Mouse (Mus musculus) heart, embryonic 10.5 days (tissue): ENCODE results near the gene Rnf169. TPM values are rescaled to one million over a fixed set of nuclear protein-coding genes. Genes with fewer than 3 reads are reported as not detected.
A peak's percentile ranks its signal among the peaks of the same experiment; 100 is the strongest.

Source experiments
- DNase-seq: peaks from one replicate; pipeline ENCODE4 v3.0.0-alpha.2; 2017; ENCODE audit warnings: low spot score
- H3K27ac ChIP-seq: fragments of 300-500 bp; sonication (generic); 2 replicates; pipeline ENCODE4 v1.5.1; 2016; ENCODE audit warnings: mild to moderate bottlenecking
- H3K27me3 ChIP-seq: fragments of 300-500 bp; sonication (generic); 2 replicates; pipeline ENCODE4 v1.6.1; 2016; ENCODE audit warnings: mild to moderate bottlenecking; ENCODE audit not compliant: poor library complexity, insufficient read depth, severe bottlenecking
- H3K36me3 ChIP-seq: fragments of 300-500 bp; sonication (generic); 2 replicates; pipeline ENCODE4 v1.6.1; 2016; ENCODE audit warnings: mild to moderate bottlenecking, moderate library complexity
- H3K4me1 ChIP-seq: fragments of 300-500 bp; sonication (generic); 2 replicates; pipeline ENCODE4 v1.6.1; 2016; ENCODE audit warnings: mild to moderate bottlenecking
- H3K4me3 ChIP-seq: fragments of 300-500 bp; sonication (generic); 2 replicates; pipeline ENCODE4 v1.5.1; 2016; ENCODE audit warnings: mild to moderate bottlenecking, moderate library complexity
- H3K9me3 ChIP-seq: fragments of 300-500 bp; sonication (generic); 2 replicates; pipeline ENCODE4 v1.6.1; 2016; ENCODE audit warnings: mild to moderate bottlenecking, moderate library complexity
- WGBS: fragments of 180-500 bp; shearing (Covaris S2); methylation state at CpG from one replicate; pipeline ENCODE4 v1.1.7; 2016; 5-methylcytosine and 5-hydroxymethylcytosine counted together
- polyA plus RNA-seq: library from polyadenylated mRNA; unstranded; fragments of >200 nt; fragmentation: Nextera tagmentation; extraction: Ambion mirVana; gene quantifications from 2 replicates; pipeline ENCODE4 v1.2.1, GENCODE M21; 2016

Gene Rnf169
- polyA plus RNA-seq, 1 experiment from 2014 or later, result 4.3 TPM

DNA sequence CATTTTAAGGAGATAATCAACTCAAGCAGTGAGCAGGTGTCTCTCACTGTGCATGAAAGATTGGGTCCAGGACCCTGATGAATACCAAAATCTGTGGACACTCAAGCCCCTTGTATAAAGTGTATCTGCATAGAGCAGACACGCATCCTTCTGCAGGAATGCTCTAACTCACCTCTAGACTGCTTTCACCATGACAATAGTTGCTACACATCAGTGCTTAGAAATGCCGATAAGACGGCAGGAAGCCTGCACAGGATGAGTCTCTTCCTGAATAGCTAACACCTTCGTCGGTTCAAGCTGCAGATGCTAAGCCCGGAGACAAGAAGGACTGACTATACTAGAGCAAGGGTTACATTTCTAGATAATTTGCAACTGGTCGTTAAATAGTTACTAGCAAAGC is 14.9 kb upstream of the Rnf169 start:
- Histone ChIP-seq H3K27ac (no peak overlapping the region), H3K4me1 (no peaks in the 10 kb centered on the region), H3K9me3 (no peaks in the 10 kb centered on the region), H3K36me3 (no peaks in the 10 kb centered on the region), H3K4me3 (no peak overlapping the region), H3K27me3 (no peaks in the 10 kb centered on the region; the same call in 1 of the 2 replicates)
- DNase-seq, result no peak
- WGBS, result 61% methylated on average over 7 of the region's 7 CpGs

DNA sequence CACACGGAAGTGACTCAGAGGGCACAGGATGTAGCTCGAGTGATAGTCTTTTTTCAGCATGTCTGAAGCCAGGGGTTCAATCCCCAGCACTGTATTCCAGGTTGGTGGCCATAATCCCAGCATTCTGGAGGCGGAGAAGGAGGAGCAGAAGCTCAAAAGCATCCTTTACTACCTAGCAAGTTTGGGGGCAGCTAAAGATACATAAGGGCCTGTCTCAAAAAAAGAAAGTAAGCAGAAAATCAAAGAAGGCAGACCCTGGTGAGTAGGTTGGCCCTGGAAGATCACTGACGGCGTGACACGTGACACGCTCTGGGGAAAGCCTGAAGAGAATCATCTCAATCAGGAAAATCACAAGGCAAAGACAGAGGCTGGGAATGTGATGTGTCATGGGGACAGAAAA is 12.9 kb upstream of the Rnf169 start:
- WGBS, result 85% methylated on average over 7 of the region's 7 CpGs
- Histone ChIP-seq H3K4me3 (no peak overlapping the region), H3K4me1 (no peaks in the 10 kb centered on the region), H3K27ac (no peak overlapping the region), H3K9me3 (no peaks in the 10 kb centered on the region), H3K27me3 (no peaks in the 10 kb centered on the region), H3K36me3 (no peaks in the 10 kb centered on the region)
- no peak for DNase-seq

DNA sequence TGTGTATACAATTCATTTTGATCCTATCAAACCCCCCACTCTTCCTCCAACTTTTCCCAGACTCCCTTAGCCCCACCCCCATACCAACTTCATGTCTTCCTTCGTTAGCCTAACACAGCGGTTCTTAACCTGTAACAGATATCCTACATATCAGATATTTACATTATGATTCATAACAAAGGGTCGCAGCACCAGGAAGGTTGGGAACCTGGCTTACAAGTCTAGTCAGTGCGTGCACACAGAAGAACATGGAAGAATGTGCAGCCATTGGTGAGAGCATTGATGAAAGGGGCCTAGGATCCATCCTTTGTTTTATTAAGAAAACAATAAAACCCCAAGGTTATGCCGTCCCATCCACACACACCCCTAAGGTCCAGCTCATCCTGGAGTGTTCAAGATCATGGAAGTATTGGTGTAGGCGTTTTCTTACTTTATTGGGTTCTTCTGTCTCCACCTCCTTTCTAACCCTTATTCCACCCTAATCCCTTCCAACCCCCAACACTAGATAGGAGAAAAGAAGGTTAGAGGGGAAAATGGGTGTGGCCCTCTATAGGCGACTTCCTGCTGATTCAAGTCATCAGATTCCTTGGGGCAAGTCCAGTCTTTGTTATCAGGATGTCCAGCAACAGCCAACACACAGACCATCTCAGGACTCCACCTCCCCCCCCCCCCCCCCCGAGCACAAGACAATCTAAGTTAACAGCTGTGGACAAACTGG is 10.9 kb upstream of the Rnf169 start:
- Histone ChIP-seq H3K36me3 (no peaks in the 10 kb centered on the region), H3K4me1 (no peaks in the 10 kb centered on the region), H3K9me3 (no peaks in the 10 kb centered on the region), H3K27ac (no peak overlapping the region), H3K4me3 (no peak overlapping the region), H3K27me3 (peaks cover 12% of the 10 kb centered on the region; the same call in 1 of the 2 replicates)
- 73% methylated on average over 8 of the region's 8 CpGs for WGBS
- DNase-seq, result no peak

DNA sequence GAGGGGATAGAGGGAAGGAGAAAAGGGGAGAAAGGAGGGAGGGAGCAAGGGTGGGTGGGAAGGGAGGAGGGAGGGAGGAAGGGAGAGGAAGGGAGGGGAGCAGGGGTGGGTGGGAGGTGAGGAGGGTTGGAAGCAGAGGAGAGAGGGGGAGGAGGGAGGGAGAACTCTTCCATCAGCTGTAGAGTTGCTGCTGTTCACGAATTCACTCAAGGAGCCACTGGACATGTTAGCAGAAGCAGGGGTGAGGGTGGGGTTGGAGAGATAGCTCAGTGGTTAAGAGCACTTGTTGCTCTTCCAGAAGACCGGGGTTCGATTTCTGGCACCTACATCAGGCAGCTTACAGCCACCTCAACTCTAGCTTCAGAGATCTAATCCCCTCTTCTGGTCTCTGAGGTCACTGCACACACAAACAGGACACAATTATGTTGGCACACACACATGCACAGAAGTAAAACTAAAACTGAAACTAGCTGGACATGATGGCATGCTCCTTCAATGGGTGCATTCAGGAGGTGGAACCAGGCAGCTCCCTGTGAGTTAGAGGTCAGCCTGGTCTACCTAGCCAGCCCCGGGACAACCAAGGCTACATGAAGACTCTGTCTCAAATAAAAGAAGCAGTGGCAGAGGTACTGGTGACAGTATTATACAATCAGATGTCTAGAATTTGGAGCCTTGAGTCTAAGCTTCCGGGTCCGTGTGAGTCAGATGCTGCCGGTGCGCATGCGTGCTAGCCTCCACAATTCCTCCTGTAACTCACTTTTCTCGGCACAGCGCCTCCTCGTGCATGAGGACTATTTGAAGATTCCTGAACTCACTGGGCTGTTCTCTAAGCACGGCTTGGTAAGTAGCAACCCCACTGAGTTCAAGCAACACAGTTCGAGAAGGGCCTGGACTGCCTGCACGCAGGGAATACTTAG is 9.9 kb upstream of the Rnf169 start:
- Histone ChIP-seq H3K27me3 (peaks cover 12% of the 10 kb centered on the region; the same call in 1 of the 2 replicates), H3K4me3 (no peak overlapping the region), H3K9me3 (no peaks in the 10 kb centered on the region), H3K4me1 (no peaks in the 10 kb centered on the region), H3K36me3 (no peaks in the 10 kb centered on the region), H3K27ac (no peak overlapping the region)
- 59% methylated on average over 15 of the region's 15 CpGs for WGBS
- DNase-seq, result no peak

DNA sequence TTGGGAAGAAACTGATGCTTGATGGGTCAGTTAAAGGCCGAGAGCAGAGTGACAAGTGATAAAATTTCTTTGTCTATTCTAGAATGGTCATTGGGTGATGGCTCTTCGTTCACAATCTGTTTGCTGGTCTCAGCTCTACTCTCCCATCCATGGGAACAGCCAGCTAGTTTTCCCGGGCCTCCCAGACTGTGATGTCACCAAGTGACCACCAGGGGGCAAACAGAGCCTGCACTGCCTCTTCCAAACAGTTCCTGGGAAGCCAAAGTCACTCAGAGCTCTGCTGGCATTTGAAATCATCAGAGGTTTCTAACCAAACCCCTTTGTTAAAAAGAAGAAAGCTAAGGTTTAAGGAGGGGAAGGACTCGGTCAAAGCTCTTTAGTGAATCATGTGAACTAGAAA is 8.5 kb upstream of the Rnf169 start:
- Histone ChIP-seq H3K4me3 (no peak overlapping the region), H3K36me3 (no peaks in the 10 kb centered on the region)
- WGBS, result 3% methylated on average over 4 of the region's 4 CpGs

DNA sequence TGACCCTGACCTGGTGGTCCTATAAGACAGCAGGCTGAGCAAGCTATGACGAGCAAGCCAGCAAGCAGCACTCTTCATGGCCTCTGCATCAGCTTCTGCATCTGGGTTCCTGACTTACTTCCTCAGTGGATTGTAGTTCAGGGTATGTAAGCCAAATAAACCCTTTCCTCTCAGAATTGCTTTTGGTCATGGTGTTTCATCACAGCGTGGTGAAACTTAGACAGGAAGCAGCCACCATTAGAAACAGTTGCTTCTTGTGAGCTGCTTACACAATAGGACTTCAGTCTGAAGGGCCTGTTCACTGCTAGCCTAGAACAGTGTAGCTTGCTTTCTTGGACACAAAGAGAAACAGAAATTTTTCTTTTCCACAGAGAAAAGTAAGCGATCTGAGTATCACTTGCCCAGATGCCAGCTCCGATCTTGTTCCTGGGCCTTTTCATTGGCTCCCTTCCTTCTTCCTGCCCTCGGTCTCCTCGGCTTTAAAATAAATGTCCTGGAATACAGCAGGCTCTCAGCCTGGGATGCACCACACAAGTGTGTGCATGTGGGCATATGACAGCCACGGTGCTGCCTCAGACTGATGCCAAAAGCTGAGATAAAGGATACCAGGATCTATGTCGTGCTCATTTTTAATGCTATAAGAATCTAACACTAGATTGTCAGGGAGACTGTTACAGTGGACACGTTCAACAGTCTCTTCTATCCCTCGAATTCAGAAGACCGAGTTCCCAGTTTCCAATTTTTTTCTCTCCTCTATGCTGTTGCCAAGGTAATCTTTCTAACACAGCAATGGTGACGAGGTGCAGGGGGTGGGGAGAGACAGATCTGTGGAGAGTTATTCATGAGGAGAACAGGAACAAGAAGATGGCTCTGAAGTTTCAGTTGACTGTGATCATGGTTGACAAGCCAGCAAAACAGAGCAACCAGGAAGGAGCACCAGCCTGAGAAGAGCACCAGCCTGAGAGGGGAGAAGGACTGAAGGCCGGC is 2.3 kb upstream of the Rnf169 start:
- H3K36me3 ChIP-seq, result no peaks in the 10 kb centered on the region
- H3K4me1 ChIP-seq, result peaks cover 18% of the 10 kb centered on the region
- DNase-seq, result no peak
- no peaks in the 10 kb centered on the region for H3K9me3 ChIP-seq
- WGBS, result 82% methylated on average over 13 of the region's 13 CpGs
- no peak overlapping the region for H3K4me3 ChIP-seq
- no peak overlapping the region for H3K27ac ChIP-seq
- peaks cover 17% of the 10 kb centered on the region; the same call in 1 of the 2 replicates for H3K27me3 ChIP-seq

More for the DNA sequence above, 8.5 kb upstream of the Rnf169 start:
- DNase-seq, result peak; percentile 90
- no peaks in the 10 kb centered on the region for H3K4me1 ChIP-seq
- no peak overlapping the region for H3K27ac ChIP-seq
- H3K27me3 ChIP-seq, result peaks cover 18% of the 10 kb centered on the region; the same call in 1 of the 2 replicates
- no peaks in the 10 kb centered on the region for H3K9me3 ChIP-seq

DNA sequence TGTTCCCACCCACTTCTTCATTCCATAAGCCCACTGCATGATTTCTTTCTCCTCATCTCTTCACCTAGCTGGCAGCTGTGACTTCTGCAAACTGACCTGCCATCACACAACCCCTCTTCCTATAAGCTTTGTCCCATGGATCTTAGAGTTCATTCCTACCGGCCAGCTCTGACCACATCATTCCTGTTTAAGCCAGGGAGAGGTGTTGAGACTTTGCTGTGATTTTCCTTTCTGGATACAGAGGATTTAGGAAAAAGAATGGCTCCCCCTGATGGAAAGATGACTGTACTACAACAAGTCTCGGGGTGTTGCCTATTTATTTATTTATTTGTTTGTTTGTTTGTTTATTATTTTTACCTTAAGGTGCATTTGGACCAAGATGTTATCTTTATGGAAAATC is 1.1 kb upstream of the Rnf169 start:
- 12% methylated on average over 2 of the region's 2 CpGs for WGBS
- H3K27me3 ChIP-seq, result peaks cover 6% of the 10 kb centered on the region; the same call in 1 of the 2 replicates
- peak overlapping the region; percentile 6; the same call in 1 of the 2 replicates for H3K27ac ChIP-seq
- H3K36me3 ChIP-seq, result no peaks in the 10 kb centered on the region
- H3K9me3 ChIP-seq, result no peaks in the 10 kb centered on the region
- peaks cover 18% of the 10 kb centered on the region for H3K4me1 ChIP-seq
- no peak for DNase-seq
- H3K4me3 ChIP-seq, result no peak overlapping the region

DNA sequence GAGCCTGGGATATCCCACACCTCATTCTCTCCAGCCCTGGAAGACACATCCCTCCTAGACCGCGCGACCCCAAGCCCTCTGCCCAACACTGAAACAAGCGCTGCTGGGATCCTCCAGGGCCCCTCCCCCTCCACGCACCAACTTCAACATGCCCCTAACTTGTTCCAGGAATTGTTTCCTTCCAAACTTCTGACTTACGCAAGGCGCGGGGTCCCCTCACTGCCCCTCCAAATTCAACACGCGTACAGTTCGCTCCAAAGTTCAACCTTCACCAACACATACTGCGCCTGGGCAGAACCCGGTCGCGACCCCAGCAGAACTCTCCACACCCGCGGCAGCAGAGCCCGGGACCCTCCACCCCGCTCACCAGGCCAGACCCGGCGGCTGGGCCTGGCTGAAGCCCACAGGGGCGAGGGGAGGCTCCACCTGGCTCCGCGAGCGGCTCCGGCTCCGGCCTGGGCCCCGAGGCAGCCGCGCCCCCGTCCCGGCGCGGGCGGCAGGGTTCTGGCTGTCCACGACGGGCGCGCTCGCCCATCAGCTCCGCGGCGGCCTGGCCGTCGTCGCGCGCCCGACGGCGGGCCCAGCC is 609 bp downstream of the Rnf169 start:
- peak overlapping the region; percentile 86 for H3K4me3 ChIP-seq
- H3K36me3 ChIP-seq, result no peaks in the 10 kb centered on the region
- peak; percentile 85 for DNase-seq
- H3K9me3 ChIP-seq, result no peaks in the 10 kb centered on the region
- under 1% methylated on average over 51 of the region's 51 CpGs for WGBS
- peak overlapping the region; percentile 100 for H3K27ac ChIP-seq
- H3K27me3 ChIP-seq, result peaks cover 6% of the 10 kb centered on the region; the same call in 1 of the 2 replicates
- peaks cover 23% of the 10 kb centered on the region for H3K4me1 ChIP-seq

DNA sequence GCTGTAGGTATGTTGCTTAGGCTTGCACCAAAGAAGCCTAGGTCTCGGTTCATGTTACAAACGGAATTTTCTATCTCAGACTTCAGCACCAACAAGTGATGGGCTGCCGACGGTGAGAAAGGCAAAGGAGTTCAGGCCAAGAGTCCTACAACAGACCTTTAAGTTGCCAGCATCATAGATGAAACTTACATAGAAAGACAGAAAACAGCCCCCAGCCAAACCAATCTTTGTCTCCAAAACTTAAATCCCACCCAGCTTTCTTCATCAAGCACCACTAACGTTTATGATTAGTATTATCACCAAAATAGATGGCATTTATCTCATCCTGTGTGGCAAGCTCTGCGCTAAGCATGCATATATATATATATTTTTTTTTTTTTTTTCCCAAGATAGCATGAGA is 1.2 kb downstream of the Rnf169 start:
- Histone ChIP-seq H3K4me1 (peaks cover 29% of the 10 kb centered on the region), H3K36me3 (no peaks in the 10 kb centered on the region), H3K27me3 (peaks cover 3% of the 10 kb centered on the region; the same call in 1 of the 2 replicates), H3K9me3 (no peaks in the 10 kb centered on the region), H3K4me3 (peak overlapping the region; percentile 86), H3K27ac (peak overlapping the region; percentile 100; the same call in 1 of the 2 replicates)
- DNase-seq, result no peak
- WGBS, result 9% methylated on average over 6 of the region's 6 CpGs

DNA sequence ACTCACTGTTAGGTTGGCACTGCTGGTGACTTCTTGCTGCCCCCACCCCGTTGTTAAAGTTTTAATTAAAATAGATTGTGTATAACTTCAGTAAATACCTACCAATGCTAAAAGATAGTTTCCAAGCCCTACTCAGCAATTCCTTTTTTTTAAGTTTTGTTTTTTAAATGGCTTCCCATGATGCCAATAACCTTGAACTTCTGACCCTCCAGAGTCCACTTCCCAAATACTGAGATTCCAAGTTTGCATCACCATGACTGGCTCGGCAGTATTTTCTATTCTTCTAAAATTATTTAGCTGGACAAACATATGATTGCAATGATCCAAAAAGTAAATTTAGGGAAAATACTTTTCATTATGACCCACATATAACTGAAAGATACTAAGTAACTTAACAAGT is 2.2 kb downstream of the Rnf169 start:
- Histone ChIP-seq H3K27me3 (no peaks in the 10 kb centered on the region), H3K4me3 (no peak overlapping the region), H3K36me3 (no peaks in the 10 kb centered on the region), H3K4me1 (peaks cover 36% of the 10 kb centered on the region), H3K27ac (no peak overlapping the region), H3K9me3 (no peaks in the 10 kb centered on the region)
- 91% methylated on average over 2 of the region's 2 CpGs for WGBS
- DNase-seq, result no peak

DNA sequence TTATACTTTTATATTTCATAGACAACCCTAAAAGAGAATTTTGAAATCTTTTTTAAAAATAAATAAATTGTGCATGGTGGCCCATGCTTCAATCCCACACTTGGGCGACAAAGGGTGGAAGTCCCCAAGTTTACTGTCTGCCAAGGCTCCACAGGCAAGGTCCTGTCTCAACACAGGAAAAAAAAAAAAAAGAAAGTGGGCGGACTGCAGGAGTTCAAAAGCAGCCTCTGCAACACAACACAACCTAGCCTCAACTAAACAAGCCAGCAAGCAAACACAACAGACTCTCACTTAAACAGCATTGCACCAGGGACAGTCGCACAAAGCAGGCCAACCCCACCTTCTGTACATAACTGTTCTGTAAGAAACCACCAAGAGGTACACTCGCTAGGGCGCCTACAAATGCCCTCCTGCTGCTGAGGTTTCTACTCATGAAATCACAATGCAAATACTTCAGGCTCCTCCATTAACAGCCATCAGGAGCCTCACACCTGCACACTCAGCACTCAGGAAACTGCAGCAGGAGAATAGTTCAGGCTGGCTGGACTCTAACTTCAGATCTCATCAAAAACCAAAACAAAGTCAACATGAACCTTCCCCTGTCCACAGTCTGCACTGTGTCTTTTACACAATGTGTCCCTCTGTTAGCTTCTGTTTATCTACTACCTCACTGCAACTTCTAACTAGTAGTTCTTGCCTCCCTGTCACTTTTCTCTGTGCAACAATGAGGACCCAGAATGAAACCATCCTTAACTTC is 4.3 kb downstream of the Rnf169 start:
- no peak overlapping the region for H3K27ac ChIP-seq
- H3K4me3 ChIP-seq, result no peak overlapping the region
- peak; percentile 27 for DNase-seq
- no peaks in the 10 kb centered on the region for H3K9me3 ChIP-seq
- WGBS, result 83% methylated on average over 5 of the region's 5 CpGs
- H3K4me1 ChIP-seq, result peaks cover 38% of the 10 kb centered on the region
- H3K27me3 ChIP-seq, result no peaks in the 10 kb centered on the region
- no peaks in the 10 kb centered on the region for H3K36me3 ChIP-seq
